Mouse (Mus musculus): ENCODE results near the gene Rhpn2.

GRCm38 (mm10) chr7:35416654-35416948 is 82.6 kb downstream of the Rhpn2 start:
- TF ChIP-seq CHD2 (IDR thresholded peaks at IDR 0.05; ENCODE audit: low read depth, low read length) (no peak), ZNF384 (IDR thresholded peaks at IDR 0.05; ENCODE audit: low read depth, low read length) (no peak), ZC3H11A (IDR thresholded peaks at IDR 0.05; ENCODE audit: borderline replicate concordance, low read depth, low read length) (no peak), MAFK (IDR thresholded peaks at IDR 0.05; ENCODE audit: insufficient read depth, low read depth, low read length) (no peak), HCFC1 (IDR thresholded peaks at IDR 0.05; ENCODE audit: borderline replicate concordance, insufficient read depth, low read length) (no peak)

Measured in ES-E14 (cell line).